Mouse (Mus musculus): ENCODE data around the gene Stox2. TPM values are rescaled to one million over a fixed set of nuclear protein-coding genes. Genes with fewer than 3 reads are reported as not detected.
"Not testable (repeated sequence)": the region's sequence is repeated elsewhere in the genome, so short reads cannot be mapped to it uniquely, and the experiment has no call there.

Gene Stox2
- polyA plus RNA-seq, 1 experiment from 2014 or later = 46.7 TPM

DNA sequence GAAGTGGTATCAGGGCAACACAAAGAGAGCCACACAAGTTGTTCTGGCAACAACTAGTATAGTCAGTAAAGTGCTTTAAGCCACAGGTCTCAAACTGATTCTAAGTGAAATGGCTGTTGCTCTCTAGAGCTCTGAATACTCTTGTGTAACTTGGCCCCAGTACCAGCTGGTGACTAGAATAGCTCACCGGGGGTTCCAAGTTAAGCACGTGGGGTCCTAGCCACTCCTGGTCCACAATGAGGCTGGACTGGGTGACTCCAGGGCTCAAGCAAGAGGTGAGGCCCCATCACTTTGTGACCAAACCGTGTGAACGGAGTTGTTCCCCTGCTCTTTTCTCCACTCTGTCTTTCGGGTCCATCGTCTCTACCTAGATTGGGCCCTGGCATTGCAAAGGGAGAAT lies 8.2 kb downstream of the Stox2 start:
- Histone ChIP-seq H3K4me1 (no peaks in the 10 kb centered on the region), H3K36me3 (ENCODE audit: poor library complexity, severe bottlenecking) (no peaks in the 10 kb centered on the region), H3K4me3 (no peak overlapping the region), H3K9me3 (replicated peaks) (no peaks in the 10 kb centered on the region), H3K27ac (no peak overlapping the region), H3K9ac (no peak overlapping the region), H3K4me2 (no peak overlapping the region), H3K27me3 (no peaks in the 10 kb centered on the region)
- 74% methylated on average over 6 of the region's 6 CpGs for WGBS
- ATAC-seq = no peak

DNA sequence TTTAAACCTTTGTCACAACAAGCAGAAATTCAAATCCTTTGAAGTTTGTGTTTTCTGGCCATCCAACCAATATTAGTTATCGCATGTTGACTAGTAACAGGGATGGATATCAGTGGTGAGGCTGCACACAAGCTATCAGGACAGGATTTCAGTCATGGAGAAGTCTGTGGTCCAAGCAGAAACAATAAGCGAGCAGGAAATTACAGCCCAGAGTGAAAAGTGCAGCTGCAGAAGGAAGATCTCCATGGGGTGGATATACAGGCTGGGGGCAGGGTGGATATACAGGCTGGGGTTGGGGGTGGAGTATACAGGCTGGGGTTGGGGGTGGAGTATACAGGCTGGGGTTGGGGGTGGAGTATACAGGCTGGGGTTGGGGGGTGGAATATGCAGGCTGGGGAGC lies 10.3 kb downstream of the Stox2 start:
- H3K9me3 ChIP-seq (replicated peaks) = no peaks in the 10 kb centered on the region
- no peak overlapping the region for H3K4me2 ChIP-seq
- no peak overlapping the region for H3K4me3 ChIP-seq
- no peak overlapping the region for H3K27ac ChIP-seq
- peaks cover 6% of the 10 kb centered on the region; the same call in 1 of the 2 replicates for H3K4me1 ChIP-seq
- no peak overlapping the region for H3K9ac ChIP-seq
- ATAC-seq = no peak
- no peaks in the 10 kb centered on the region for H3K36me3 ChIP-seq (ENCODE audit: poor library complexity, severe bottlenecking)
- no peaks in the 10 kb centered on the region for H3K27me3 ChIP-seq
- WGBS = 87% methylated on average over 2 of the region's 2 CpGs

DNA sequence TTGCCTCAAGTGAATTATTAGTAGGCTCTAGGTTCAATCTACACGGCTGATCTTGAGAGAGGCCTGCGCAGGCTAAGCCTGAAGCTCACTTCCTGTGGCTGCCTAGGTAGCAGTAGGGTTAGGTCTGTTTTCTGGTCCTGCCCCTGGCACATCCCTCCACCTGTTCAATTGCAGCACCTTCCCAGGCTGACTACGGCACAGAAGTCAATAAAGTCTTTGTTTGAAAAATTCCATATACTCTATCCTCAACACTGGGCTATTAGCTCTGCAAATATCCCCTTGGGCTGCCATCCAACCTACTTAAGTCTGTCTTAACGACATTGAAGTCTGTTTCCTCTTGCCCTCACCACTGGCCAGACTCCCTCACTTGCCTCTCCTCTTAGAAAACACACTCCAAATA lies 10.8 kb downstream of the Stox2 start:
- H3K9me3 ChIP-seq (replicated peaks) = no peaks in the 10 kb centered on the region
- no peaks in the 10 kb centered on the region for H3K36me3 ChIP-seq (ENCODE audit: poor library complexity, severe bottlenecking)
- no peaks in the 10 kb centered on the region for H3K27me3 ChIP-seq
- no peak overlapping the region for H3K9ac ChIP-seq
- 75% methylated on average over 4 of the region's 4 CpGs for WGBS
- no peak overlapping the region for H3K4me2 ChIP-seq
- H3K4me3 ChIP-seq = no peak overlapping the region
- ATAC-seq = no peak
- H3K27ac ChIP-seq = no peak overlapping the region
- H3K4me1 ChIP-seq = peaks cover 6% of the 10 kb centered on the region; the same call in 1 of the 2 replicates

DNA sequence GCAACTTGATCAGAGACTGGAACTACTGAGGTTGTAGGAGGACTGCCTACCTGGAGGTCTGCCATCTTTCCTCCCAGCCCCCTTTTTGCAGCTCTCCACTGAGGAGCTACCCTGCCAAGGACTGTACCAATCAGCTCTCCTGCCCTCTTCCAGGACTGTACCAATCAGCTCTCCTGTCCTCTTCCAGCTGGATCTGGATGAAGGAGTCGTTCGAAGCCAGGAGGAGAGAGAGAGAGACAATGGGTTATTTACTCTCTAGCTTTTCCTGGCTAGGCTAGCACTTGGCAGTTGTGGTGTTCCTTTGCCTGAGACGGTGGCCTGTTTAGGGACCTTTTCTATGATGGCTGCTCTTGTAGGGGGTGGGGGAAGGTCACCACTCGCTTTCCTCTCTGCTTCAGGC lies 14.9 kb downstream of the Stox2 start:
- no peak overlapping the region for H3K27ac ChIP-seq
- peak; percentile 87 for ATAC-seq
- WGBS = 59% methylated on average over 4 of the region's 4 CpGs

DNA sequence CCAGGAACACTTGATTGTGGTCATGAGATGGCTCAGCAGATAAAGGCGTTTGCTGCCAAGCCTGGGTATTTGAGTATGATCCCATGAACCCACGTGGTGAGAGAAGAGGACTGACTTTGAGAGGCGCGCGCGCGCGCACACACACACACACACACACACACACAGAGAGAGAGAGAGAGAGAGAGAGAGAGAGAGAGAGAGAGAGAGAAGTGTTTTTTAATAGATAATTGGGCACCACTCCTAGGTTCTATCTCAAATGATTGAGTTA lies 32.0 kb downstream of the Stox2 start:
- H3K27ac ChIP-seq; H3K36me3 ChIP-seq (ENCODE audit: poor library complexity, severe bottlenecking); H3K9ac ChIP-seq; H3K9me3 ChIP-seq (replicated peaks): not testable (repeated sequence)
- WGBS = 4% methylated on average over 8 of the region's 8 CpGs
- Histone ChIP-seq H3K4me2 (peak overlapping the region; percentile 94), H3K27me3 (peaks cover 59% of the 10 kb centered on the region), H3K4me3 (peak overlapping the region; percentile 66), H3K4me1 (peaks cover 30% of the 10 kb centered on the region)
- peak; percentile 8 for ATAC-seq

More for the DNA sequence above, 14.9 kb downstream of the Stox2 start:
- no peaks in the 10 kb centered on the region for H3K36me3 ChIP-seq (ENCODE audit: poor library complexity, severe bottlenecking)
- no peak overlapping the region for H3K4me2 ChIP-seq
- H3K4me1 ChIP-seq = peaks cover 6% of the 10 kb centered on the region; the same call in 1 of the 2 replicates
- no peaks in the 10 kb centered on the region for H3K27me3 ChIP-seq
- no peak overlapping the region for H3K9ac ChIP-seq
- no peaks in the 10 kb centered on the region for H3K9me3 ChIP-seq (replicated peaks)
- no peak overlapping the region for H3K4me3 ChIP-seq

DNA sequence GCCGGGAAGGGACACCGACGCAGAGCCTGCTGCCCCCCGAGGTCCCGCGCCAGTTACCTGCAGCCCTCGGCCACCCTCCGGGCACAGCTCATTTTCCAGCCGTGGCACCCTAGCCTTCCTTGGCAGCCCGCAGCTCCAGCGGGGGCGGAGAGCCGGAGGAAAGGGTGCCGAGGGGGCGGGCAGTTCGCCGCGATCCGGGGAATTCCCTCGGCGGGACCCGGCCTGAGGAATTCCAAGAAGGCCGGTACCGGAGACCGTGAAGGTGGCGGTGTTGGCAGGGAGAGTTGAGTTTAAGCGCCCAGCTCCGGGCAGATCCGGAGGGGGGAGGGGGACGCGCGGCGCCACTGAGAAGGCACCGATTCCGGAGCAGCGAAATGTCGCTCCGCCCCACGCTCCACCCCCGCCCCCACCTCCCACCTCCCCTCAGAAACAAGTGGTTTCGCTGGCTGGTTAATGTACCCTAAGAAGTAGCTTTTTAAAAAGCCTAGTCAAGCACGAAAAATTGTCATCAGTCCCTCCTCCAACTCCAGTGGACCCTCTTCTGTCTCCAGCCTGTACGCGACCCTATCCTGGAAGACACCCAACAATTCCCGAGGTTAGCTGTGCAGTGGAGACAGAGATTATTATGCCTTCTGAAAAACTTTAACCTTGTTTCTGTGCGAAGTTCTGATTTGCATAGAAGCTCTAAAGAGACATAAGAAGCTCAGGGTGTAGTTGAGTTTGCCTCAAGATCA lies 32.5 kb downstream of the Stox2 start:
- ATAC-seq = peak; percentile 82
- Histone ChIP-seq H3K27ac (no peak overlapping the region), H3K4me3 (peak overlapping the region; percentile 66), H3K9ac (peak overlapping the region; percentile 63), H3K27me3 (peaks cover 64% of the 10 kb centered on the region), H3K36me3 (ENCODE audit: poor library complexity, severe bottlenecking) (no peaks in the 10 kb centered on the region), H3K9me3 (replicated peaks) (no peaks in the 10 kb centered on the region), H3K4me2 (peak overlapping the region; percentile 94), H3K4me1 (peaks cover 32% of the 10 kb centered on the region)
- WGBS = under 1% methylated on average over 33 of the region's 46 CpGs

DNA sequence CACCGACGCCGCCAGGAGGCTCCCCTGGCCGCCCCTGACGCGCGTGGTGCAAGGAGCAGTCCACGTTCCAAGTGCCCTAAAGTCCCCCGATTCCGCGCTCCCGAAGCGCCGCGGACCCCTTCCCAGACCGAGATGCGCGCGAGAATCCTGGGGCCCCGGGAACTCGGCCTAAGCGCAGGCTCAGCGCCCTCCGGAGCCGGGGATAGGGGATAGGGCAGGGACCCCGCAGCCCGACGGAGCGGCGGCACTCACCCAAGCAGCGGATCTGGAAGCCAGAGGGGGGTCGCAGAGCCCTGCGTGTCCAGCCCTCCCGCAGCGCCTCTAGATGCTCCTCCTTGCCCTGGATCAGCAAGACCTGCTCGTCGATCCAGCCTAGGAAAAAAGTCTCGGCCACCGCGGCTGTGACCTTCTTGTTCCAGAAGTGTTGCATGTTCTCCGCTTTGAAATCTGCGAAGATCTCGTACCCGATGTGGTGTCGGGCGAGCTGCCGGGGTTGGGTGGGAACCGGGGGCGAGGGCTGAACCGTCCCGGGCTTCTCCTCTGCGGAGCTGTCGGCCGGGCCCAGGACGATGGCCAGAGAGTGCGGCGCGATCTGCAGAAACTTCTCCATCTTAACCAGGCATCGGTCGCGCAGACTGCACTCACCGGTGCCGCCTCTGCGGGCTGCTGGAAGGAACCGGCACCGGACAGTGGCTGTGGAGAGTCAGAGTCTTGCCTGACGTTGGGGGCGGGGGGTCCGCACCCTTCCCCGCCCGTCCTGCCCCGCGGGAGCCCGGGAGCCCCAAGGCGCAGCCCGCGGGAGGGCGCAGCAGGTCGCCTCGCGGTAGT lies 33.3 kb downstream of the Stox2 start:
- Histone ChIP-seq H3K4me2 (peak overlapping the region; percentile 94), H3K36me3 (ENCODE audit: poor library complexity, severe bottlenecking) (no peaks in the 10 kb centered on the region), H3K27me3 (peaks cover 72% of the 10 kb centered on the region), H3K9ac (peak overlapping the region; percentile 63), H3K4me3 (peak overlapping the region; percentile 66), H3K9me3 (replicated peaks) (no peaks in the 10 kb centered on the region), H3K27ac (no peak overlapping the region), H3K4me1 (peaks cover 32% of the 10 kb centered on the region)
- peak; percentile 65 for ATAC-seq
- under 1% methylated on average over 70 of the region's 81 CpGs for WGBS

DNA sequence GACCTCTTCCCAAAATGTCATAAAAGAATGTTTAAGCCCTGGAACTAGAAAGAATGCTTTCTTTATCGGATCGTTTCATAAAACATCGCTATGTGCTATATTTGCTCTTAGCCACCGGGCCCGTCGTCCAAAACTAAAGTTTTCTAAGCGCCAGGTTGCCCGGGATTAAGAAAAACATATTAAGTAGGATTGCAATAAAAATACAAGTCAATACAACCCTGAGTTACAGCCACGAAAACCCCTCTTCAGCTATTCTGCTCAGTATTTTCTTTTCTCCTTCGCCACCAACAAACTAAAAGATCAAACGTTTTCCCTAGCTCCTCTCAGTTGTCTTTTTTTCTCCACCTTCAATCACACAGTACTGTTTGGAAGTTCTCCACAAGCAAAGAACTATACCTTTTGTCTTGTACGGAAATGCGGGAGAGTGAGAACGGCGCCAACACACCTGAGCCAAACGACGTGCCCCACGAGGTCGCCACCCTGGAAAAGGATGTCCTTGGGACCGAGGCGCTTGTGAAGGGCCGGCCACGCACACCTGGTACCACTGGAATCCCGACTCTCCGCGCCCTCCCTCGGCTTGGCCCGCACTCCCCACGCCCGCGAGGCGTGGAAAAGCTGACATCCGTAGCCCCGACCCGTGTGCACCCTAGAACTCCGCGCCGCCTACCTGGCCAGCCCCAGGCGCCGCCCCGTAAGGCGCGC lies 34.0 kb downstream of the Stox2 start:
- peak overlapping the region; percentile 63 for H3K9ac ChIP-seq
- ATAC-seq = peak; percentile 36; the same call in 1 of the 2 replicates
- no peak overlapping the region for H3K27ac ChIP-seq
- peak overlapping the region; percentile 66 for H3K4me3 ChIP-seq
- peaks cover 72% of the 10 kb centered on the region for H3K27me3 ChIP-seq
- H3K9me3 ChIP-seq (replicated peaks) = no peaks in the 10 kb centered on the region
- peaks cover 32% of the 10 kb centered on the region for H3K4me1 ChIP-seq
- no peaks in the 10 kb centered on the region for H3K36me3 ChIP-seq (ENCODE audit: poor library complexity, severe bottlenecking)
- H3K4me2 ChIP-seq = peak overlapping the region; percentile 94
- under 1% methylated on average over 37 of the region's 43 CpGs for WGBS

DNA sequence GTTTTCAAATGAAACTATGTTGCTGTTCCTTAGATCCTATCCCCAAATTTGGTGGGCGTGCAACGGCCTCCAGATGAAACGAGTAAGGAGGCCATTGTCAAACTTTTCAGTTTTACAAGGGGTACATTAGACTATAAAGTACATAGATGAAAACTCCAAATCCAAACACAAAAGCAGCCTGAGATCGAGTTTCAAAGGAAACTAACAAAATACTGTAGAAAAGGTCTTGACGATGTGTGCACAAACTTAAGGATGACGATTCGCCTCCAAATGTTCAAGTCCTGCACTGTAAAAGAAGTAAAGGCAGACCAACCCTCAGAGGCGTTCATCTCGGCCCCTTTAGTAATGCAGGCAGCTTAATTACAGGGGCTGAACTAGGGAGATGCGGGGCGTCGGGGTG lies 34.8 kb downstream of the Stox2 start:
- no peaks in the 10 kb centered on the region for H3K36me3 ChIP-seq (ENCODE audit: poor library complexity, severe bottlenecking)
- H3K4me2 ChIP-seq = no peak overlapping the region

DNA sequence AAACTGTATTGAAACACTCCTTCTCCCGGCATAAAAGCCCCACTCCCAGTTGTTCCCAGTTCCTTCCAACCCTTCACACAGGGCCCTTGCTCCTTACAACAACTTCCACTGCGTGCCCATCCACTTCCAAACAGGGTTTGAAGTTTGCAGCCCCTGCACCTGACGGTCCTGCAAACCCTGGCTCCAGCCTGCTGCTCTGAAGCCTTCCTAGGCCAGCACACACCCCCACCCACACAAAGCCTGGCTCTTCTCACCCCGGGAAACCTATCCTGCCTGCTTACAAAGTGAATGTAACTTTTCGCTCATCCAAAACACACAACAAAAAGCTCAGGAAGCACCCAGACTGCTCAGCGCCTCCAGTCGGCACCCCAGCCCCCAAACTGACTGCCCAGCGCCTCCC lies 37.1 kb downstream of the Stox2 start:
- Histone ChIP-seq H3K36me3 (ENCODE audit: poor library complexity, severe bottlenecking) (no peaks in the 10 kb centered on the region), H3K4me1 (peaks cover 31% of the 10 kb centered on the region), H3K9ac (no peak overlapping the region), H3K4me2 (no peak overlapping the region), H3K9me3 (replicated peaks) (no peaks in the 10 kb centered on the region), H3K4me3 (no peak overlapping the region), H3K27me3 (peaks cover 61% of the 10 kb centered on the region), H3K27ac (no peak overlapping the region)
- WGBS = 8% methylated on average over 8 of the region's 8 CpGs
- no peak for ATAC-seq

More for the DNA sequence above, 34.8 kb downstream of the Stox2 start:
- Histone ChIP-seq H3K27me3 (peaks cover 69% of the 10 kb centered on the region), H3K27ac (no peak overlapping the region), H3K9me3 (replicated peaks) (no peaks in the 10 kb centered on the region), H3K9ac (no peak overlapping the region), H3K4me3 (no peak overlapping the region), H3K4me1 (peaks cover 32% of the 10 kb centered on the region)
- ATAC-seq = no peak
- WGBS = 5% methylated on average over 12 of the region's 12 CpGs

DNA sequence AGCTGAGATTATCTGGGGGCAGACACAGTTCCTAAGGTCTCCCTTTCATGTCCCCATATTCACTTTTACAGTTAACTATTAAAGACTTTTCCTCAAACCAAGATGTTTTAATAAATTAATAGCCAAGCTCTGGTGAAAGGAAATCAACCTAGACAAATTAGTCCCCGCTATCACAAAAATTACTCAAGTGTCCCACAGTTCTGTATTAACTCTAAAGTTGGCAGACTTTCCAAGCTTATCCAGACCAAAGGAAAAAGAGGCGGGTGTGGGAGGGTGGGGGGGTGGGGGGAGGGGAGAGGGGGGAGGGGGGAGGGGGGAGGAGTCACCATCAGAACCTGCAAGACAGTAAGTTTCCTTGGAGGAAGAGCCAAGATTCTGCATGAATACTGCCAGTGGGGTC lies 41.3 kb downstream of the Stox2 start:
- 94% methylated on average over 1 of the region's 2 CpGs for WGBS
- H3K27ac ChIP-seq = no peak overlapping the region
- no peak for ATAC-seq

DNA sequence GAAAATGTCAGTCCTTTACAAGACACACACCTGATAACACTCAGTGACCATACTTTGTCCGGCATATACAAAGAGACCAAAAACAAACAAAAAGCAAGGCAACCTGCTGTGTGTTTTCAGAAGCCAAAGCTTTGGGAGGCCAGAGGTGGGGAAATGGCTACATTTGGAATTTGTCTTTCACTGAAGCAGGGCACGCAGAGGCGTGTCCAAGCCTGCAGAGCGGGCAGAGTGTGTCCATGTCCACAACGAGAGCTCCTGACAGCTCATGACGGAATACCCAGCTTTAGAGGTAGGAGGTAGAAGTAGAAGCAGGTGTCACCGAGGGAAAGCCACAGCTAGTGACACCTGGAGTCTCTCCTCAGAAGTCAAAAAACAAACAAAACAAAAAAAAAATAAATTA lies 53.2 kb downstream of the Stox2 start:
- 0 out of 2 replicates have a peak, but pooled peaks cover 6% of the 10 kb centered on the region for H3K4me1 ChIP-seq

More for the DNA sequence above, 41.3 kb downstream of the Stox2 start:
- Histone ChIP-seq H3K9me3 (replicated peaks) (no peaks in the 10 kb centered on the region), H3K27me3 (peaks cover 19% of the 10 kb centered on the region), H3K4me3 (no peak overlapping the region), H3K36me3 (ENCODE audit: poor library complexity, severe bottlenecking) (no peaks in the 10 kb centered on the region), H3K9ac (no peak overlapping the region), H3K4me1 (0 out of 2 replicates have a peak, but pooled peaks cover 3% of the 10 kb centered on the region), H3K4me2 (no peak overlapping the region)

More for the DNA sequence above, 53.2 kb downstream of the Stox2 start:
- H3K4me3 ChIP-seq = no peak overlapping the region
- H3K9ac ChIP-seq = no peak overlapping the region
- no peaks in the 10 kb centered on the region for H3K9me3 ChIP-seq (replicated peaks)
- H3K27me3 ChIP-seq = no peaks in the 10 kb centered on the region
- ATAC-seq = no peak
- no peaks in the 10 kb centered on the region for H3K36me3 ChIP-seq (ENCODE audit: poor library complexity, severe bottlenecking)
- 60% methylated on average over 7 of the region's 7 CpGs for WGBS
- H3K27ac ChIP-seq = no peak overlapping the region
- H3K4me2 ChIP-seq = no peak overlapping the region

Data from forebrain, embryonic 13.5 days (tissue).